Mouse (Mus musculus) lung, embryonic 16.5 days (tissue): ENCODE results near the gene Ltb4r1. TPM values are rescaled to one million over a fixed set of nuclear protein-coding genes. Genes with fewer than 3 reads are reported as not detected.
A peak's percentile ranks its signal among the peaks of the same experiment; 100 is the strongest.

ENCODE experiments used
- ATAC-seq: fragments of 200-750 bp; cut with Nextera tagmentation; 2 replicates; pipeline ENCODE4 v1.8.0; 2017; ENCODE audit warnings: low read depth, mild to moderate bottlenecking, moderate library complexity
- H3K27ac ChIP-seq: fragments of 300-500 bp; sonication (generic); 2 replicates; pipeline ENCODE4 v1.5.1; 2014; ENCODE audit warnings: mild to moderate bottlenecking, control low read depth, low read length
- H3K27me3 ChIP-seq: fragments of 300-500 bp; sonication (generic); 2 replicates; pipeline ENCODE4 v1.6.1; 2014; ENCODE audit warnings: low read depth, low read length, mixed read lengths; ENCODE audit not compliant: control insufficient read depth, insufficient read depth
- H3K36me3 ChIP-seq: fragments of 300-500 bp; sonication (generic); 2 replicates; pipeline ENCODE4 v1.6.1; 2014; ENCODE audit warnings: low read length; ENCODE audit not compliant: control insufficient read depth, insufficient read depth
- H3K4me1 ChIP-seq: fragments of 300-500 bp; sonication (generic); replicated peaks from 2 replicates; pipeline ENCODE4 v1.6.1; 2014; ENCODE audit warnings: low read length, mixed read lengths; ENCODE audit not compliant: control insufficient read depth, insufficient read depth
- H3K4me2 ChIP-seq: fragments of 300-500 bp; sonication (generic); 2 replicates; pipeline ENCODE4 v1.6.1; 2014; ENCODE audit warnings: low read depth, low read length, control low read depth
- H3K4me3 ChIP-seq: fragments of 300-500 bp; sonication (generic); 2 replicates; pipeline ENCODE4 v1.5.1; 2014; ENCODE audit warnings: mild to moderate bottlenecking, low read length, control low read depth
- H3K9ac ChIP-seq: fragments of 300-500 bp; sonication (generic); 2 replicates; pipeline ENCODE4 v1.6.1; 2014; ENCODE audit warnings: low read length, control low read depth
- H3K9me3 ChIP-seq: fragments of 300-500 bp; sonication (generic); 2 replicates; pipeline ENCODE4 v1.6.1; 2016; ENCODE audit warnings: low read length; ENCODE audit not compliant: control insufficient read depth
- WGBS: fragments of 180-500 bp; shearing (Covaris S2); extraction: QIAGEN DNeasy Blood & Tissue Kit; methylation state at CpG from one replicate; pipeline ENCODE4 v1.1.7; 2014; 5-methylcytosine and 5-hydroxymethylcytosine counted together
- polyA plus RNA-seq: library from polyadenylated mRNA; unstranded; fragments of >200 nt; fragmentation: Nextera tagmentation; extraction: Ambion mirVana; gene quantifications from 2 replicates; pipeline ENCODE4 v1.2.1, GENCODE M21; 2015

Gene Ltb4r1
- polyA plus RNA-seq, 1 experiment from 2014 or later, result 2.6 TPM

GRCm38 (mm10) chr14:55788256-55789050 lies 22.7 kb downstream of the Ltb4r1 start, which contains the start of gene Ripk3:
TSS of gene Ripk3 (minus strand) at chr14:55788865.
- H3K27ac ChIP-seq, result no peak within 1 kb of the TSS
- H3K4me1 ChIP-seq, result peaks cover 8% of the 10 kb centered on the region
- H3K4me2 ChIP-seq, result peak within 1 kb of the TSS; percentile 82
- 3% methylated on average over 40 of the region's 40 CpGs for WGBS
- H3K36me3 ChIP-seq, result no peaks in the 10 kb centered on the region
- ATAC-seq, result peak; percentile 37
- H3K27me3 ChIP-seq, result peaks cover 10% of the 10 kb centered on the region
- H3K9ac ChIP-seq, result peak within 1 kb of the TSS; percentile 65
- peak within 1 kb of the TSS; percentile 57 for H3K4me3 ChIP-seq
- no peaks in the 10 kb centered on the region for H3K9me3 ChIP-seq

- WGBS, result 27% methylated on average over 2 of the region's 2 CpGs
- no peaks in the 10 kb centered on the region for H3K36me3 ChIP-seq
- no peak for ATAC-seq
- no peak overlapping the region for H3K9ac ChIP-seq
- H3K9me3 ChIP-seq, result no peaks in the 10 kb centered on the region
- no peaks in the 10 kb centered on the region; the same call in 1 of the 2 replicates for H3K27me3 ChIP-seq
- H3K27ac ChIP-seq, result no peak overlapping the region
- H3K4me2 ChIP-seq, result no peak overlapping the region
- no peak overlapping the region for H3K4me3 ChIP-seq
- peaks cover 10% of the 10 kb centered on the region for H3K4me1 ChIP-seq
Measured at GRCm38 (mm10) chr14:55793461-55793860, 27.7 kb downstream of the Ltb4r1 start.

GRCm38 (mm10) chr14:55793946-55794345 lies 28.2 kb downstream of the Ltb4r1 start:
- peak; percentile 65 for ATAC-seq
- Histone ChIP-seq H3K36me3 (no peaks in the 10 kb centered on the region), H3K4me2 (no peak overlapping the region), H3K9me3 (no peaks in the 10 kb centered on the region), H3K4me3 (no peak overlapping the region), H3K27me3 (no peaks in the 10 kb centered on the region), H3K9ac (no peak overlapping the region), H3K4me1 (peaks cover 9% of the 10 kb centered on the region; the same call in 1 of the 2 replicates), H3K27ac (no peak overlapping the region)
- 60% methylated on average over 2 of the region's 2 CpGs for WGBS

GRCm38 (mm10) chr14:55795380-55796163 lies 29.8 kb downstream of the Ltb4r1 start:
- WGBS, result 58% methylated on average over 15 of the region's 15 CpGs
- peaks cover 9% of the 10 kb centered on the region; the same call in 1 of the 2 replicates for H3K4me1 ChIP-seq
- no peaks in the 10 kb centered on the region for H3K27me3 ChIP-seq
- peak overlapping the region; percentile 66 for H3K27ac ChIP-seq
- H3K9me3 ChIP-seq, result no peaks in the 10 kb centered on the region
- no peak overlapping the region for H3K4me2 ChIP-seq
- H3K4me3 ChIP-seq, result no peak overlapping the region
- ATAC-seq, result peak; percentile 66; the same call in 1 of the 2 replicates
- H3K36me3 ChIP-seq, result no peaks in the 10 kb centered on the region
- peak overlapping the region; percentile 28; the same call in 1 of the 2 replicates for H3K9ac ChIP-seq

- ATAC-seq, result peak; percentile 60
- peak overlapping the region; percentile 49 for H3K4me3 ChIP-seq
- no peaks in the 10 kb centered on the region for H3K9me3 ChIP-seq
- 0 out of 2 replicates have a peak overlapping the region, but pooled peaks have one; percentile 3 for H3K27ac ChIP-seq
- H3K4me1 ChIP-seq, result peaks cover 6% of the 10 kb centered on the region
- no peaks in the 10 kb centered on the region for H3K27me3 ChIP-seq
- H3K4me2 ChIP-seq, result peak overlapping the region; percentile 64
- H3K9ac ChIP-seq, result peak overlapping the region; percentile 48
- 12% methylated on average over 16 of the region's 16 CpGs for WGBS
- H3K36me3 ChIP-seq, result no peaks in the 10 kb centered on the region
Measured at GRCm38 (mm10) chr14:55814885-55815284, 49.1 kb downstream of the Ltb4r1 start.

- peak overlapping the region; percentile 64 for H3K4me2 ChIP-seq
- 11% methylated on average over 17 of the region's 17 CpGs for WGBS
- H3K36me3 ChIP-seq, result no peaks in the 10 kb centered on the region
- no peaks in the 10 kb centered on the region for H3K27me3 ChIP-seq
- H3K4me3 ChIP-seq, result peak overlapping the region; percentile 49
- ATAC-seq, result peak; percentile 89
- H3K27ac ChIP-seq, result 0 out of 2 replicates have a peak overlapping the region, but pooled peaks have one; percentile 3
- H3K9ac ChIP-seq, result peak overlapping the region; percentile 48
- H3K9me3 ChIP-seq, result no peaks in the 10 kb centered on the region
- H3K4me1 ChIP-seq, result peaks cover 6% of the 10 kb centered on the region
Measured at GRCm38 (mm10) chr14:55815310-55815751, 49.6 kb downstream of the Ltb4r1 start.

Other genes with a start within 250 kb of the Ltb4r1 start
- gene Nrl, start 241.0 kb upstream of the Ltb4r1 start, polyA plus RNA-seq, result not detected in 2 replicates
- 65.3 and 69.4 TPM in 2 replicates for gene Pck2, start 225.7 kb upstream of the Ltb4r1 start, polyA plus RNA-seq
- gene Dcaf11, start 206.0 kb upstream of the Ltb4r1 start, polyA plus RNA-seq, result 72.9 and 81.6 TPM in 2 replicates
- gene A730061H03Rik, start 205.6 kb upstream of the Ltb4r1 start, polyA plus RNA-seq, result 1.3 and 2.4 TPM in 2 replicates
- 4.7 and 5.2 TPM in 2 replicates for gene Fitm1, start 190.3 kb upstream of the Ltb4r1 start, polyA plus RNA-seq
- 175 and 179 TPM in 2 replicates for gene Psme1, start 187.8 kb upstream of the Ltb4r1 start, polyA plus RNA-seq
- gene Emc9, start 180.7 kb upstream of the Ltb4r1 start, polyA plus RNA-seq, result 6.4 and 7.3 TPM in 2 replicates
- gene Psme2, start 174.8 kb upstream of the Ltb4r1 start, polyA plus RNA-seq, result 247 and 250 TPM in 2 replicates
- gene Rnf31, start 174.3 kb upstream of the Ltb4r1 start, polyA plus RNA-seq, result 17.6 and 18.1 TPM in 2 replicates
- 12.9 and 15.6 TPM in 2 replicates for gene Irf9, start 162.4 kb upstream of the Ltb4r1 start, polyA plus RNA-seq
- gene Rec8, start 147.9 kb upstream of the Ltb4r1 start, polyA plus RNA-seq, result 23.0 and 23.4 TPM in 2 replicates
- gene Ipo4, start 130.0 kb upstream of the Ltb4r1 start, polyA plus RNA-seq, result 72.5 and 78.7 TPM in 2 replicates
- gene Gm49378, start 128.1 kb upstream of the Ltb4r1 start, polyA plus RNA-seq, result 1.5 and 1.8 TPM in 2 replicates
- 121 and 125 TPM in 2 replicates for gene Tm9sf1, start 122.2 kb upstream of the Ltb4r1 start, polyA plus RNA-seq
- 0.73 and 0.74 TPM in 2 replicates for gene Tssk4, start 115.8 kb upstream of the Ltb4r1 start, polyA plus RNA-seq
- 52.0 and 57.0 TPM in 2 replicates for gene Mdp1, start 105.5 kb upstream of the Ltb4r1 start, polyA plus RNA-seq
- gene Gmpr2, start 94.0 kb upstream of the Ltb4r1 start, polyA plus RNA-seq, result 62.2 and 67.1 TPM in 2 replicates
- 499 and 508 TPM in 2 replicates for gene Nedd8, start 93.8 kb upstream of the Ltb4r1 start, polyA plus RNA-seq
- 45.5 and 46.2 TPM in 2 replicates for gene Tinf2, start 84.1 kb upstream of the Ltb4r1 start, polyA plus RNA-seq
- 3.2 and 6.0 TPM in 2 replicates for gene Tgm1, start 52.0 kb upstream of the Ltb4r1 start, polyA plus RNA-seq
- 34.2 and 35.0 TPM in 2 replicates for gene Rabggta, start 43.7 kb upstream of the Ltb4r1 start, polyA plus RNA-seq
- 88.5 and 95.0 TPM in 2 replicates for gene Dhrs1, start 20.3 kb upstream of the Ltb4r1 start, polyA plus RNA-seq
- gene Nop9, start 20.3 kb upstream of the Ltb4r1 start, polyA plus RNA-seq, result 32.6 and 37.8 TPM in 2 replicates
- gene Cideb, start 7.5 kb upstream of the Ltb4r1 start, polyA plus RNA-seq, result 1.0 and 1.5 TPM in 2 replicates
- gene Ltb4r2, start 4.5 kb upstream of the Ltb4r1 start, polyA plus RNA-seq, result 0.20 and 0.23 TPM in 2 replicates
- 20.0 and 20.8 TPM in 2 replicates for gene Adcy4, start 18.1 kb downstream of the Ltb4r1 start, polyA plus RNA-seq
- gene Ripk3, start 22.9 kb downstream of the Ltb4r1 start, polyA plus RNA-seq, result 38.9 and 40.8 TPM in 2 replicates
- gene Nfatc4, start 57.2 kb downstream of the Ltb4r1 start, polyA plus RNA-seq, result 48.2 and 48.5 TPM in 2 replicates
- 16.9 and 18.8 TPM in 2 replicates for gene Nynrin, start 88.0 kb downstream of the Ltb4r1 start, polyA plus RNA-seq
- gene Cbln3, start 118.4 kb downstream of the Ltb4r1 start, polyA plus RNA-seq, result 1.1 and 1.2 TPM in 2 replicates
- 17.8 and 19.5 TPM in 2 replicates for gene Khnyn, start 119.0 kb downstream of the Ltb4r1 start, polyA plus RNA-seq
- gene Sdr39u1, start 134.3 kb downstream of the Ltb4r1 start, polyA plus RNA-seq, result 55.0 and 55.9 TPM in 2 replicates
- 6.5 and 8.9 TPM in 2 replicates for gene Cma1, start 178.7 kb downstream of the Ltb4r1 start, polyA plus RNA-seq
- gene Cma2, start 185.0 kb downstream of the Ltb4r1 start, polyA plus RNA-seq, result not detected in 2 replicates